Mouse (Mus musculus) spleen, adult 2 months (tissue): Measurements from ENCODE around the gene Zfp346. TPM values are rescaled to one million over a fixed set of nuclear protein-coding genes. Genes with fewer than 3 reads are reported as not detected.

Source experiments
- DNase-seq, 2 experiments: peaks; one replicate each; pipeline versions ENCODE4 v3.0.0 to v3.0.0-alpha.2; 2012 to 2021; ENCODE audit warnings: low spot score in 2 of 2, low read depth in 1 of 2
- H3K27ac ChIP-seq: fragments of 200-500 bp; 2 replicates; pipeline ENCODE4 v1.5.1; 2012; ENCODE audit warnings: low read length, inconsistent platforms; ENCODE audit not compliant: insufficient read depth
- H3K27me3 ChIP-seq: fragments of 200-500 bp; 2 replicates; pipeline ENCODE4 v1.6.1; 2012; ENCODE audit warnings: mild to moderate bottlenecking, moderate library complexity, low read length, inconsistent platforms; ENCODE audit not compliant: control insufficient read depth, insufficient read depth
- H3K36me3 ChIP-seq: fragments of 200-500 bp; 2 replicates; pipeline ENCODE4 v1.6.1; 2012; ENCODE audit warnings: mild to moderate bottlenecking, low read length, inconsistent platforms; ENCODE audit not compliant: control insufficient read depth, insufficient read depth
- H3K4me1 ChIP-seq: fragments of 200-500 bp; 2 replicates; pipeline ENCODE4 v1.6.1; 2011; ENCODE audit warnings: inconsistent platforms; ENCODE audit not compliant: control insufficient read depth, insufficient read depth, insufficient read length
- H3K4me3 ChIP-seq: fragments of 200-500 bp; 2 replicates; pipeline ENCODE4 v1.5.1; 2011; ENCODE audit warnings: mild to moderate bottlenecking, inconsistent platforms; ENCODE audit not compliant: insufficient read depth, insufficient read length; ENCODE audit errors: extremely low read depth
- CTCF ChIP-seq: fragments of 200-500 bp; IDR thresholded peaks from 2 replicates; pipeline ENCODE4 v1.5.1; 2011; ENCODE audit warnings: mild to moderate bottlenecking, inconsistent platforms; ENCODE audit not compliant: insufficient read depth, insufficient read length, insufficient replicate concordance; ENCODE audit errors: extremely low read depth
- POLR2A ChIP-seq: fragments of 200-500 bp; IDR thresholded peaks from 2 replicates; pipeline ENCODE4 v1.6.1; 2011; ENCODE audit warnings: low read depth, low read length, inconsistent platforms
- WGBS: fragments of 180-500 bp; shearing (Covaris S2); methylation state at CpG from one replicate; pipeline ENCODE4 v1.1.7; 2018; 5-methylcytosine and 5-hydroxymethylcytosine counted together
- polyA plus RNA-seq: library from polyadenylated mRNA; depleted of rRNA; stranded (reverse); fragments of >200 nt; gene quantifications from 2 replicates; pipeline ENCODE4 v1.2.3, GENCODE M21; 2012; rRNA removed

Zfp346 gene
- polyA plus RNA-seq: 13.9 and 14.5 TPM in 2 replicates

GRCm38 (mm10) chr13:55105045-55105952 is at the start of gene Zfp346:
TSS of gene Zfp346 (plus strand) at chr13:55105311.
- Histone ChIP-seq H3K36me3 (0 out of 2 replicates have a peak, but pooled peaks cover 1% of the 10 kb centered on the region), H3K4me1 (peaks cover 10% of the 10 kb centered on the region), H3K27ac (peak within 1 kb of the TSS; percentile 67), H3K4me3 (peak within 1 kb of the TSS; percentile 99), H3K27me3 (no peaks in the 10 kb centered on the region)
- TF ChIP-seq POLR2A (peak; percentile 88), CTCF (peak; percentile 29; the same call in 1 of the 2 replicates)
- DNase-seq: peak; percentile 89 to 98
- under 1% methylated on average over 64 of the region's 66 CpGs for WGBS

- Histone ChIP-seq H3K4me3 (no peak overlapping the region), H3K27me3 (no peaks in the 10 kb centered on the region), H3K4me1 (peaks cover 5% of the 10 kb centered on the region; the same call in 1 of the 2 replicates), H3K36me3 (peaks cover 9% of the 10 kb centered on the region), H3K27ac (no peak overlapping the region)
- WGBS: 97% methylated on average over 2 of the region's 2 CpGs
- TF ChIP-seq CTCF: peak; percentile 21; the same call in 1 of the 2 replicates
- TF ChIP-seq POLR2A: no peak
- peak in 1 of 2 experiments; percentile 16 for DNase-seq
Observed at GRCm38 (mm10) chr13:55058042-55058441, 47.1 kb upstream of the Zfp346 start.

- DNase-seq: peak; percentile 19 to 31
- Histone ChIP-seq H3K36me3 (peaks cover 5% of the 10 kb centered on the region), H3K4me1 (peaks cover 8% of the 10 kb centered on the region), H3K4me3 (no peak overlapping the region), H3K27ac (0 out of 2 replicates have a peak overlapping the region, but pooled peaks have one; percentile 47), H3K27me3 (no peaks in the 10 kb centered on the region)
- 29% methylated on average over 2 of the region's 2 CpGs for WGBS
- TF ChIP-seq CTCF (no peak), POLR2A (no peak)
Observed at GRCm38 (mm10) chr13:55063276-55063675, 41.8 kb upstream of the Zfp346 start.

GRCm38 (mm10) chr13:55069719-55070118 is 35.4 kb upstream of the Zfp346 start:
- no peak overlapping the region for H3K27ac ChIP-seq
- 86% methylated on average over 7 of the region's 7 CpGs for WGBS
- H3K4me1 ChIP-seq: no peaks in the 10 kb centered on the region
- DNase-seq: no peak
- TF ChIP-seq CTCF: no peak
- TF ChIP-seq POLR2A: no peak
- H3K4me3 ChIP-seq: no peak overlapping the region
- H3K27me3 ChIP-seq: no peaks in the 10 kb centered on the region
- H3K36me3 ChIP-seq: peaks cover 3% of the 10 kb centered on the region; the same call in 1 of the 2 replicates

GRCm38 (mm10) chr13:55071322-55071721 is 33.8 kb upstream of the Zfp346 start:
- under 1% methylated on average over 3 of the region's 3 CpGs for WGBS
- Histone ChIP-seq H3K4me1 (no peaks in the 10 kb centered on the region), H3K4me3 (no peak overlapping the region), H3K36me3 (peaks cover 11% of the 10 kb centered on the region; the same call in 1 of the 2 replicates), H3K27me3 (no peaks in the 10 kb centered on the region), H3K27ac (no peak overlapping the region)
- TF ChIP-seq CTCF (no peak), POLR2A (no peak)
- DNase-seq: peak in 1 of 2 experiments; percentile 27

GRCm38 (mm10) chr13:55075597-55075996 is 29.5 kb upstream of the Zfp346 start:
- H3K27ac ChIP-seq: no peak overlapping the region
- TF ChIP-seq CTCF (no peak), POLR2A (no peak)
- no peaks in the 10 kb centered on the region for H3K4me1 ChIP-seq
- no peak for DNase-seq
- 85% methylated on average over 5 of the region's 5 CpGs for WGBS
- H3K27me3 ChIP-seq: no peaks in the 10 kb centered on the region
- no peak overlapping the region for H3K4me3 ChIP-seq
- H3K36me3 ChIP-seq: peaks cover 17% of the 10 kb centered on the region; the same call in 1 of the 2 replicates
